Mouse (Mus musculus): Measurements from ENCODE around the gene Mat1a. TPM values are rescaled to one million over a fixed set of nuclear protein-coding genes. Genes with fewer than 3 reads are reported as not detected.

The Mat1a gene
- polyA plus RNA-seq, 1 experiment from 2014 or later: not detected

GRCm38 (mm10) chr14:41090777-41091176, 14.1 kb upstream of the Mat1a start:
- DNase-seq (ENCODE audit: low spot score) (peak; percentile 27), ATAC-seq (ENCODE audit: low FRiP score) (no peak)

GRCm38 (mm10) chr14:41094114-41094513, 10.7 kb upstream of the Mat1a start:
- Histone ChIP-seq H3K9me3 (ENCODE audit: control insufficient read depth, low read length) (no peaks in the 10 kb centered on the region), H3K4me2 (replicated peaks; ENCODE audit: low read depth, low read length) (no peak overlapping the region), H3K36me3 (ENCODE audit: control insufficient read depth, insufficient read depth, low read length) (no peaks in the 10 kb centered on the region), H3K4me3 (ENCODE audit: low read depth, low read length) (no peak overlapping the region), H3K27ac (ENCODE audit: low read depth, low read length) (no peak overlapping the region), H3K27me3 (ENCODE audit: control insufficient read depth, insufficient read depth, low read length) (no peaks in the 10 kb centered on the region), H3K9ac (ENCODE audit: low read depth, low read length) (no peak overlapping the region), H3K4me1 (replicated peaks; ENCODE audit: control insufficient read depth, insufficient read depth, low read length) (no peaks in the 10 kb centered on the region)
- 64% methylated on average over 1 of the region's 1 CpGs for WGBS
- DNase-seq (ENCODE audit: low spot score) (no peak), ATAC-seq (ENCODE audit: low FRiP score) (no peak)

More at GRCm38 (mm10) chr14:41090777-41091176, 14.1 kb upstream of the Mat1a start:
- H3K4me1 ChIP-seq (replicated peaks; ENCODE audit: control insufficient read depth, insufficient read depth, low read length): no peaks in the 10 kb centered on the region
- no peaks in the 10 kb centered on the region for H3K36me3 ChIP-seq (ENCODE audit: control insufficient read depth, insufficient read depth, low read length)
- WGBS: 49% methylated on average over 8 of the region's 8 CpGs
- H3K9ac ChIP-seq (ENCODE audit: low read depth, low read length): no peak overlapping the region
- H3K4me2 ChIP-seq (replicated peaks; ENCODE audit: low read depth, low read length): no peak overlapping the region
- H3K4me3 ChIP-seq (ENCODE audit: low read depth, low read length): no peak overlapping the region
- no peak overlapping the region for H3K27ac ChIP-seq (ENCODE audit: low read depth, low read length)
- H3K9me3 ChIP-seq (ENCODE audit: control insufficient read depth, low read length): no peaks in the 10 kb centered on the region
- no peaks in the 10 kb centered on the region for H3K27me3 ChIP-seq (ENCODE audit: control insufficient read depth, insufficient read depth, low read length)

- Histone ChIP-seq H3K4me1 (replicated peaks; ENCODE audit: control insufficient read depth, insufficient read depth, low read length) (no peaks in the 10 kb centered on the region), H3K9ac (ENCODE audit: low read depth, low read length) (no peak overlapping the region), H3K27me3 (ENCODE audit: control insufficient read depth, insufficient read depth, low read length) (no peaks in the 10 kb centered on the region), H3K27ac (ENCODE audit: low read depth, low read length) (no peak overlapping the region), H3K4me2 (replicated peaks; ENCODE audit: low read depth, low read length) (no peak overlapping the region), H3K4me3 (ENCODE audit: low read depth, low read length) (no peak overlapping the region), H3K36me3 (ENCODE audit: control insufficient read depth, insufficient read depth, low read length) (no peaks in the 10 kb centered on the region), H3K9me3 (ENCODE audit: control insufficient read depth, low read length) (no peaks in the 10 kb centered on the region)
- DNase-seq (ENCODE audit: low spot score) (no peak), ATAC-seq (ENCODE audit: low FRiP score) (no peak)
- 89% methylated on average over 3 of the region's 3 CpGs for WGBS
Measured at GRCm38 (mm10) chr14:41096296-41096860, 8.5 kb upstream of the Mat1a start.

- Histone ChIP-seq H3K27ac (ENCODE audit: low read depth, low read length) (no peak overlapping the region), H3K9ac (ENCODE audit: low read depth, low read length) (no peak overlapping the region), H3K4me3 (ENCODE audit: low read depth, low read length) (no peak overlapping the region), H3K4me1 (replicated peaks; ENCODE audit: control insufficient read depth, insufficient read depth, low read length) (no peaks in the 10 kb centered on the region), H3K27me3 (ENCODE audit: control insufficient read depth, insufficient read depth, low read length) (no peaks in the 10 kb centered on the region), H3K9me3 (ENCODE audit: control insufficient read depth, low read length) (no peaks in the 10 kb centered on the region), H3K36me3 (ENCODE audit: control insufficient read depth, insufficient read depth, low read length) (no peaks in the 10 kb centered on the region), H3K4me2 (replicated peaks; ENCODE audit: low read depth, low read length) (no peak overlapping the region)
- whole genome bisulfite sequencing: 95% methylated on average over 1 of the region's 1 CpGs
- ATAC-seq (ENCODE audit: low FRiP score) (no peak), DNase-seq (ENCODE audit: low spot score) (no peak)
Measured at GRCm38 (mm10) chr14:41098726-41099125, 6.1 kb upstream of the Mat1a start.

GRCm38 (mm10) chr14:41100712-41101111, 4.1 kb upstream of the Mat1a start:
- Histone ChIP-seq H3K4me1 (replicated peaks; ENCODE audit: control insufficient read depth, insufficient read depth, low read length) (no peaks in the 10 kb centered on the region), H3K4me3 (ENCODE audit: low read depth, low read length) (no peak overlapping the region), H3K27me3 (ENCODE audit: control insufficient read depth, insufficient read depth, low read length) (no peaks in the 10 kb centered on the region), H3K27ac (ENCODE audit: low read depth, low read length) (no peak overlapping the region), H3K9me3 (ENCODE audit: control insufficient read depth, low read length) (no peaks in the 10 kb centered on the region), H3K4me2 (replicated peaks; ENCODE audit: low read depth, low read length) (no peak overlapping the region), H3K9ac (ENCODE audit: low read depth, low read length) (no peak overlapping the region), H3K36me3 (ENCODE audit: control insufficient read depth, insufficient read depth, low read length) (no peaks in the 10 kb centered on the region)
- 82% methylated on average over 3 of the region's 3 CpGs for WGBS
- no peak for DNase-seq (ENCODE audit: low spot score)
- no peak for ATAC-seq (ENCODE audit: low FRiP score)

GRCm38 (mm10) chr14:41101242-41101641, 3.6 kb upstream of the Mat1a start:
- Histone ChIP-seq H3K4me2 (replicated peaks; ENCODE audit: low read depth, low read length) (no peak overlapping the region), H3K36me3 (ENCODE audit: control insufficient read depth, insufficient read depth, low read length) (no peaks in the 10 kb centered on the region), H3K27ac (ENCODE audit: low read depth, low read length) (no peak overlapping the region), H3K4me1 (replicated peaks; ENCODE audit: control insufficient read depth, insufficient read depth, low read length) (no peaks in the 10 kb centered on the region), H3K27me3 (ENCODE audit: control insufficient read depth, insufficient read depth, low read length) (no peaks in the 10 kb centered on the region), H3K9ac (ENCODE audit: low read depth, low read length) (no peak overlapping the region), H3K4me3 (ENCODE audit: low read depth, low read length) (no peak overlapping the region), H3K9me3 (ENCODE audit: control insufficient read depth, low read length) (no peaks in the 10 kb centered on the region)
- no peak for DNase-seq (ENCODE audit: low spot score)
- ATAC-seq (ENCODE audit: low FRiP score): no peak
- 92% methylated on average over 5 of the region's 5 CpGs for WGBS

- Histone ChIP-seq H3K9ac (ENCODE audit: low read depth, low read length) (no peak overlapping the region), H3K4me1 (replicated peaks; ENCODE audit: control insufficient read depth, insufficient read depth, low read length) (no peaks in the 10 kb centered on the region), H3K4me2 (replicated peaks; ENCODE audit: low read depth, low read length) (no peak overlapping the region), H3K9me3 (ENCODE audit: control insufficient read depth, low read length) (no peaks in the 10 kb centered on the region), H3K27ac (ENCODE audit: low read depth, low read length) (no peak overlapping the region), H3K27me3 (ENCODE audit: control insufficient read depth, insufficient read depth, low read length) (no peaks in the 10 kb centered on the region), H3K36me3 (ENCODE audit: control insufficient read depth, insufficient read depth, low read length) (no peaks in the 10 kb centered on the region), H3K4me3 (ENCODE audit: low read depth, low read length) (no peak overlapping the region)
- no peak for DNase-seq (ENCODE audit: low spot score)
- ATAC-seq (ENCODE audit: low FRiP score): no peak
- WGBS: 88% methylated on average over 2 of the region's 2 CpGs
Measured at GRCm38 (mm10) chr14:41102269-41102668, 2.6 kb upstream of the Mat1a start.

- H3K27me3 ChIP-seq (ENCODE audit: control insufficient read depth, insufficient read depth, low read length): no peaks in the 10 kb centered on the region
- DNase-seq (ENCODE audit: low spot score): no peak
- H3K9me3 ChIP-seq (ENCODE audit: control insufficient read depth, low read length): no peaks in the 10 kb centered on the region
- no peak overlapping the region for H3K4me2 ChIP-seq (replicated peaks; ENCODE audit: low read depth, low read length)
- H3K4me3 ChIP-seq (ENCODE audit: low read depth, low read length): no peak overlapping the region
- no peak overlapping the region for H3K27ac ChIP-seq (ENCODE audit: low read depth, low read length)
- no peak for ATAC-seq (ENCODE audit: low FRiP score)
- no peaks in the 10 kb centered on the region for H3K4me1 ChIP-seq (replicated peaks; ENCODE audit: control insufficient read depth, insufficient read depth, low read length)
- no peak overlapping the region for H3K9ac ChIP-seq (ENCODE audit: low read depth, low read length)
- 93% methylated on average over 7 of the region's 7 CpGs for WGBS
- no peaks in the 10 kb centered on the region for H3K36me3 ChIP-seq (ENCODE audit: control insufficient read depth, insufficient read depth, low read length)
Measured at GRCm38 (mm10) chr14:41111031-41111668, 6.3 kb downstream of the Mat1a start.

- WGBS: 80% methylated on average over 4 of the region's 4 CpGs
- no peak for ATAC-seq (ENCODE audit: low FRiP score)
Measured at GRCm38 (mm10) chr14:41112944-41113343, 8.1 kb downstream of the Mat1a start.

More at GRCm38 (mm10) chr14:41112944-41113343, 8.1 kb downstream of the Mat1a start:
- Histone ChIP-seq H3K4me3 (ENCODE audit: low read depth, low read length) (no peak overlapping the region), H3K9me3 (ENCODE audit: control insufficient read depth, low read length) (no peaks in the 10 kb centered on the region), H3K27ac (ENCODE audit: low read depth, low read length) (no peak overlapping the region), H3K9ac (ENCODE audit: low read depth, low read length) (no peak overlapping the region), H3K4me2 (replicated peaks; ENCODE audit: low read depth, low read length) (no peak overlapping the region), H3K36me3 (ENCODE audit: control insufficient read depth, insufficient read depth, low read length) (no peaks in the 10 kb centered on the region), H3K4me1 (replicated peaks; ENCODE audit: control insufficient read depth, insufficient read depth, low read length) (no peaks in the 10 kb centered on the region), H3K27me3 (ENCODE audit: control insufficient read depth, insufficient read depth, low read length) (no peaks in the 10 kb centered on the region)
- DNase-seq (ENCODE audit: low spot score): no peak

Measured in hindbrain, embryonic 11.5 days (tissue).